Mouse (Mus musculus) heart, postnatal 36 days (tissue): Measurements from ENCODE around the gene A930033H14Rik. TPM values are rescaled to one million over a fixed set of nuclear protein-coding genes. Genes with fewer than 3 reads are reported as not detected.

Experiments
- DNase-seq, 2 experiments: peaks; one replicate each; pipeline ENCODE4 v3.0.0; 2021 to 2022
- intact Hi-C: fragments of 180-260 bp; cut with DNase I; formaldehyde crosslinking; loops from one replicate; pipeline ENCODE4 v1.15.1; 2025
- total RNA-seq, 2 experiments: library from RNA; stranded (reverse); gene quantifications; 2 replicates each; pipeline ENCODE4 v1.2.3; 2021

A930033H14Rik gene
- total RNA-seq, 2 experiments from 2014 or later = 1.1 to 3.2 TPM

DNA sequence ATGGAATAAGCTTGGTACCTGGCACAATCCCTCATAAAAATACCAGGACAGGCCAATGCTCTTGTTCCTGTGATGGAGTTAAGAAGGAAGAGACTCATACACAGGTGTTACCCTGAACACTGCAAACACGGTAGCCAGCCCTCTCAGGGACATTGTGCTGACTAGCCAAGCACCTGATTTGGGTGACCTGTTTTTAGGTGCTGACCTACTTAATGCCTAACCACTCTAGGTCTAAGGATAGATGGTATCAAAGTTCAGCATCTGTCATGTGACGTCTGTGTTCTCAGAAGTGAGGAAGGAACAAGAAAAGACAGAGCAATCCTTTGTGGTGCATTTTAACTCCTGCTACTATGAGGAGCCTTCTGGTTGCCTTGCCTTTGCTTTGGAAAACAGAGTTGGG is 52.0 kb downstream of the A930033H14Rik start:
- DNase-seq = no peak
- intact Hi-C loops = no loop called here

Other genes starting within 250 kb of the A930033H14Rik start
- gene Rhobtb1, start 61.7 kb downstream of the A930033H14Rik start, total RNA-seq = 100 to 1,000 TPM; 192 to 202 TPM
- 1 to 10 TPM; 2.4 to 2.7 TPM for gene Cdk1, start 139.8 kb upstream of the A930033H14Rik start, total RNA-seq
- gene Ank3, start 185.7 kb upstream of the A930033H14Rik start, total RNA-seq = 10 to 100 TPM; 77.7 to 83.4 TPM